Mouse (Mus musculus) skeletal muscle tissue, adult 2 months (tissue): ENCODE data around the gene Ssr4.
"Not testable (repeated sequence)": the region's sequence is repeated elsewhere in the genome, so short reads cannot be mapped to it uniquely, and the experiment has no call there.

Experiments used
- DNase-seq: peaks from one replicate; pipeline ENCODE4 v3.0.0-alpha.2; 2012; ENCODE audit warnings: low read depth, low spot score

Ssr4 gene

GRCm38 (mm10) chrX:73786364-73787224 is at the start of gene Ssr4, which contains the start of gene Idh3g:
Gene Ssr4, plus strand, starts transcription at chrX:73787028.
Gene Idh3g, minus strand, starts transcription at chrX:73786897.
- DNase-seq, result peak; percentile 98

- DNase-seq, result no peak
Observed at GRCm38 (mm10) chrX:73738155-73738554, 48.7 kb upstream of the Ssr4 start.

- DNase-seq, result no peak
Observed at GRCm38 (mm10) chrX:73739151-73739550, 47.7 kb upstream of the Ssr4 start.

DNA sequence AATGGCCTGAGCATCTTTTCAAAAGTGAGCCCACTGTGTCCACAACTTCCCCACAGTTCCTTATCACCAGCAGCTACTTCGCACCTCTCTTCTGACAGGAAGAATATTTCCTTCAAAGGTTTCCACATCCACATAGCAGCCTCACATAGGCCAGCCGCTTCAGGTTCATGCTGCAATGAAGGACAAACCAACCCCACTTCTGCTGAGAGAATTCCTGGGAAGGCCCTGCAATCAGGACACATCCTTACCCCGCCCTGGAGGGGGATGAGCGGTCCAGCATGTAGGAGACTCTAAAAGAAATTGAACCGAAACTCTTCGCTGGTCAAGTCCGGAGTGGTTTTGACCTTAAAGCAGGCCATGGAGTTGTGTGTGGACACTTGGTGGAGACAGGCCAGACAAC is 47.0 kb upstream of the Ssr4 start:
- not testable (repeated sequence) for DNase-seq

DNA sequence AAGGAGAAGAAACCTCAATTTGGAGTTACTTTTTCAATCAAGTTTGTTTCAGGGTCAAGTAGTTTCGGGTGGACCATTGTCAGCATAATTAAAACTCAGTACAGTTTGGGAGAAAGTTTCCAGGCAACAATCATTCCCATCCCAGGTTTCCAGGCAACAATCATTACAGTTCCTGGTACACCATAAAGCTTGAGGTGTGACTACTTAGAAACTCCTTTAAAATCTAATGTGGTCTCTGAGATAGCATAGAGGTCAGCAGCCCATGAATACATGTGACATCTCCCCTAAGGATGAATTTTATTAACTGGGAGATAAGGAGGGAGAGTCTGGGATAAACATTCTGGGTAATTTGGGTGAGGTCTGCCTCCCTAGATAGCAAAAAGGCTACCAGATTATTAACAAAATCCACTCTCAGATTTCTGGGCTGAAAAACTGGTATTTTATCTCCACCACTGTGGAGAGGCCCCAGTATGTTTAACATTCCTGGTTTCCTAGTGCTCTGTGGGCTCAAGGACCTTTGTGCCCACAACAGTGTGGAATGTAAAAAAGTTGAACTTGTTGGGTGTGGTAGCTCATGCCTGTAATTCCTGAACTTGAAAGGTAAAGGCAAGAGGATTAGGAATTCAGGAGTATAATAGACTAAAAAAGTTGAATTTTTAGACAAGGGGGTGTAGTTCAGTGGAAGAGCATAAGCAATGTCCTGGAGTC is 41.9 kb upstream of the Ssr4 start:
- DNase-seq, result no peak

- DNase-seq, result no peak
Observed at GRCm38 (mm10) chrX:73748977-73749376, 37.9 kb upstream of the Ssr4 start.

DNA sequence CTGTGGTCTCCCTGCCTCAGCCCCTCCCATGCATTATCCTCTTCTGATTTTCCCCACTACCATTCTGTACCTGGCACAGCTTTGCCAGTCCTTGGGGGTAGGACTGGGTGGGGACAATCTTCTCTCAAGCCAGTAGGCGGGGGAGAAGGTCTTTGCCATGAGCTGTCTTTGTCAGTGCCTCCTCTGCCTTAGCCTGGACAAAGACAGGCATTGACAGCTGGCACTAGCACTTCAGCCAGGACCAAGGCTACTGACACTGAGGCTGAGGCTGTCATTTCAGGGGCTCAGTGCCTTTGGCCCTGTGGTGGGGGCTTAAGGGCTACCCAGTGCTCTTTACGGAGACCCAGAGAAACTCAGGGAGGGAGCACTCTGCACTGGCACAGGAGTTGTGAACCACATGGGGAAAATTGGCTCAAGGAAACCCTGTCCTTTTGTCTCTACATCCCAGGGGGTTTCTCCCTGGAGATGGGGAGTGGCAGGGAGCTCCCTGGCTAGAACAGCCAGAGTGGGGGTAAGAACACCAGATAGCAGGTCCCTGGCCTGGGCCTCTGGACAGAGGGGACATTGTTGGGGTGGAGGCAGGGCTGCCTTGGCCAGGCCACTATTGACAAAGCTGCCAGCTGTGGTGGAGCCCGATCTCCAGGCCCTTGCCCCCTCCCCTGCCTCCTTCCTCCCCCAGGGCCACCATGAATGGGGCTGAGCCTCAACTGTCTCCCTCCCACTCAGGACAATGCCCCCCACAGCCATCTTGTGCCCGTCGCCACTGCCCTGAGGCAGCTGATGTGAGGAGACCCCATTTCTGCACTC is 30.3 kb upstream of the Ssr4 start, which contains the start of gene Plxnb3:
Gene Plxnb3, plus strand, starts transcription at position 757 of the 807 bp plus-strand sequence.
- DNase-seq, result no peak

DNA sequence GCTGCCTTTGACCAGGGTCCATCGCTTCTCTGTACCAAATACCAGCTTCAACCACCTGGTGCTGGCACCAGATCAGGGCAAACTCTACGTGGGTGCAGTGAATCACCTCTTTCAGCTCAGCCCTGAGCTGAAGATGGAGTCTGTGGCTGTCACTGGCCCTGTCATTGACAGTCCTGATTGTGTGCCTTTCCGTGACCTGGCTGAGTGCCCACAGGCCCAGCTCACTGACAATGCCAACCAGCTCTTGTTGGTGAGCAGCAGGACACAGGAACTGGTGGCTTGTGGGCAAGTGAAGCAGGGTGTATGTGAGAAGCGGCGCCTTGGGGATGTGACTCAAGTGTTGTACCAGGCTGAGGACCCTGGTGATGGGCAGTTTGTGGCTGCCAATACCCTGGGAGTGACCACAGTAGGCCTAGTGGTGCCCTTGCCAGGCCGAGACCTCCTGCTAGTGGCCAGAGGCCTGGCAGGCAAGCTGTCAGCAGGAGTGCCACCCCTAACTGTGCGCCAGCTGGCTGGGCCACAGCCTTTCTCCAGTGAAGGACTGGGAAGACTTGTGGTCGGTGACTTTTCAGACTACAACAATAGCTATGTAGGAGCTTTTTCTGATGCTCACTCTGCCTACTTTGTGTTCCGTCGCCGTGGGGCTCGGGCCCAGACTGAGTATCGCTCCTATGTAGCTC is 28.1 kb upstream of the Ssr4 start:
- no peak for DNase-seq

GRCm38 (mm10) chrX:73765311-73765710 is 21.5 kb upstream of the Ssr4 start:
- peak; percentile 71 for DNase-seq

GRCm38 (mm10) chrX:73767267-73767666 is 19.6 kb upstream of the Ssr4 start:
- DNase-seq, result no peak

- DNase-seq, result peak; percentile 72
Observed at GRCm38 (mm10) chrX:73774168-73774760, 12.6 kb upstream of the Ssr4 start, which contains the start of gene Srpk3. Gene Srpk3, plus strand, starts transcription at chrX:73774405.

DNA sequence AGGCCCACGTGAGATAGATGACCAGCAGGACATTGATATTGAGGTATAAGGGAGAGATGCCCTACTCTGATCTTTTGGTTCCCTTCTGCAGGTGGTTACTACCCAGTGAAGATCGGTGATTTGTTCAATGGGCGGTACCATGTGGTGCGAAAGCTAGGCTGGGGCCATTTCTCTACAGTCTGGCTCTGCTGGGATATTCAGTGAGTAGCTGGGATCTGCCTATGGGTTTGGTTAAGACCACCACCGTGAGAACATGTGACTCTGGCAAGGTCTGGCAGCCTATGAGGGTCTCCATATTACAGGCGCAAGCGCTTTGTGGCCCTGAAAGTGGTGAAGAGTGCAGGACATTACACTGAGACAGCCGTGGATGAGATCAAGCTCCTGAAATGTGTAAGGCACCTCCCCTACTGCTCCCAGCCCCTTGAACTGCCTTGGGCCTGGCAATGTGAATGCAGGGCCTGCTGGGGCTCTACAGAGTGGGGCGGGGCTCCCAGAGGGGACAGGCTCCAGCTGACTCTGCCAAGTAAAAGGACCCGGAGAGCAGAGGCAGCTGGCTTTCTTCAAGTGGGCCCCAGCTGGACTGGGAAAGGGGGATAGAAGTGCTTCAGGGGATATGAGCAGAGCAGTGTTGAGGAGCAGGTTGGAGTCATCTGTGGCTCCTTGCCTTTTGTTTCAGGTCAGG is 11.9 kb upstream of the Ssr4 start:
- peak; percentile 22 for DNase-seq

DNA sequence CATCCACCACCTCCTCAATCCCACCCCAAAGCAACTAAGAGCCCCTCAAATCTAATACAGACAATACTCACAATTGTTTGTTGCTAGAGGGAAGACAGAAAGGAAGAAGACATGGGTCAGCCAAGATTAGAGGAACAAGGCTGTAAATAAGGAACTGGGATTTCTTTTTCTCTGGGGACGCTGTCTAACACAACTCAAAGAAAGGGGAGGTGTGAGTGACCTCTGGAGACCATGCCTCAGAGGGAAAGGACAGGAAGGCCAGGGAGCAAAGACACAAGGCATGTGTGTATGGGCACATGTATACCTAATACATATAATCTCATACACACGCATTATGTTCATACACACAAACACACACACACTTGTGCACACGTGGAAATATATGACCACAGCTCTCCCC is 4.6 kb upstream of the Ssr4 start:
- DNase-seq, result no peak

GRCm38 (mm10) chrX:73785666-73786065 is 1.2 kb upstream of the Ssr4 start:
- no peak for DNase-seq

GRCm38 (mm10) chrX:73787225-73787558 is 364 bp downstream of the Ssr4 start:
- no peak for DNase-seq

DNA sequence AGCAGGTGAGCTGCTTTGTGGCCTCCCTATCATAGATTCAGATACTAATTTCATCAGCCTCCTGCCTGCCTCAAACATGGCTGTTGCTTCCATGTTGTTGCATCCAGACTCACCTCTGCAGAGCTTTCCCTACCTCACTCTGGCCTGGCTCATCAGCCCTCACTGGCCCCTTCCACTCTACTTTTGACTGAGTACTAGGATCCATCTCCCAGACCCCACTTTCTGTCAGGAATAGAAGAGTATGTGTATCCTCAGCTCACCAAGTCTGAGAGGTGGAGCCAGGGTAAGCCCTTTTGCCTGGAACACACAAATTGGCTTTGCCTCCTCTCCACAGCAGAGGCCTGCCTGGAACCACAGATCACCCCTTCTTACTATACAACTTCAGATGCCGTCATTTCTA is 1.7 kb downstream of the Ssr4 start:
- no peak for DNase-seq

DNA sequence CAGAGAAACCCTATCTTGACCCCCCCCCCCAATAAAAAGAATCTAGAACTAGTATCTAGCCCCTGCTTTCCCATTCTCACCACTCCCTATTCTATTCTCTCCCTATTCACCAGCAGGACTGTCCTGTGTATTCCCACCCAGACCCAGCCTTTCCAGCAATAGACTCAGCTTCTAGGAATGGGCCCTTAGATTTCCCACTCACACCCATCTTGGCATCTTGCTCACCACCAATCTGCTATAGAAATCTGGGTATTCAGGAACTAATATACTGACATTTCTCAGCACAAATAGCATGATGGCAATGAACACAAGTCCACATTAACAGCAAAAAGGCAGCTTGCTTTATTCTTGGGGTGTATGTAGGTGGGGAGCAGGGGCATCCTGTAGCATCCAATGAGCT is 6.2 kb downstream of the Ssr4 start:
- no peak for DNase-seq

GRCm38 (mm10) chrX:73793505-73793904 is 6.7 kb downstream of the Ssr4 start:
- DNase-seq, result no peak

GRCm38 (mm10) chrX:73797511-73797910 is 10.7 kb downstream of the Ssr4 start:
- DNase-seq, result no peak

DNA sequence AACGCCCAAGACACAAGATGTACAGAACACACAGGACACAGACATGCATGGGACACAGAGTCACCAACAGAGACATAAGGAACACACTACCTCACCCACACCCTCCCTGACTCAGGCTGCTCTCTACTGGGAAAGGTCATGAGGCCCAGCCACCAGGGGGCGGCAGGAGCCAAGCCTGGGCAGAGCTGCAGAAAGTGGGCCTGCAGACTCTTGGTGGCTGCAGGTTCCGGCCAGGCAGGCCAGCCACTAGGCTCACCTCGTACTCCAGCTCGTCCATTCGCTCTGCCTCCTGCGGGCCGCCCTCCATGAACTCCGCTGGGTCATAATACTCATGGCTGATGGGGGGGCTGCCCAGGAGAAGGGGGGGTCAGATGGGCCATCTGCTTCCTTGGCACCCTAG is 11.7 kb downstream of the Ssr4 start:
- peak; percentile 55 for DNase-seq
